Mouse (Mus musculus) ES-Bruce4 (cell line): ENCODE measurements at regions not wholly inside any gene's neighbourhood (a gene's known extent, or its start where the extent isn't known, plus 50 kb on each side); places are given as distances from the start of the nearest gene placed in this dataset.

Experiments used
- H3K27ac ChIP-seq: 2 replicates; pipeline ENCODE4 v1.5.1; 2012; ENCODE audit warnings: low read length, inconsistent platforms; ENCODE audit not compliant: insufficient read depth
- H3K27me3 ChIP-seq: 2 replicates; pipeline ENCODE4 v1.6.1; 2012; ENCODE audit warnings: mild to moderate bottlenecking, low read length, inconsistent platforms; ENCODE audit not compliant: control insufficient read depth, poor library complexity, insufficient read depth, severe bottlenecking
- H3K36me3 ChIP-seq: 2 replicates; pipeline ENCODE4 v1.6.1; 2012; ENCODE audit warnings: inconsistent platforms, mild to moderate bottlenecking, low read length, moderate library complexity; ENCODE audit not compliant: control insufficient read depth, poor library complexity, insufficient read depth, severe bottlenecking
- H3K4me1 ChIP-seq: one replicate; pipeline ENCODE4 v1.8.1; 2011; ENCODE audit warnings: low read length; ENCODE audit not compliant: control insufficient read depth, insufficient read depth
- H3K4me3 ChIP-seq: 2 replicates; pipeline ENCODE4 v1.5.1; 2011; ENCODE audit warnings: low read depth, mild to moderate bottlenecking, low read length
- H3K9ac ChIP-seq: 2 replicates; pipeline ENCODE4 v1.6.1; 2012; ENCODE audit warnings: low read depth, mild to moderate bottlenecking, inconsistent platforms; ENCODE audit not compliant: poor library complexity, severe bottlenecking
- H3K9me3 ChIP-seq: replicated peaks from 2 replicates; pipeline ENCODE4 v1.6.1; 2012; ENCODE audit warnings: mild to moderate bottlenecking, low read length, inconsistent platforms; ENCODE audit not compliant: control insufficient read depth, poor library complexity, insufficient read depth, severe bottlenecking
- CTCF ChIP-seq: IDR thresholded peaks from one replicate; pipeline ENCODE4 v1.8.1; 2011; ENCODE audit warnings: low read depth, low read length
- EP300 ChIP-seq: IDR thresholded peaks from 2 replicates; pipeline ENCODE4 v1.6.1; 2011; ENCODE audit warnings: low read depth, low read length; ENCODE audit not compliant: insufficient read depth
- POLR2A ChIP-seq: IDR thresholded peaks from one replicate; pipeline ENCODE4 v1.8.1; 2011; ENCODE audit warnings: low read length; ENCODE audit not compliant: insufficient read depth

GRCm38 (mm10) chr13:44121241-44121671 is 336.7 kb downstream of the Cd83 start:
- Histone ChIP-seq H3K27me3 (no peaks in the 10 kb centered on the region), H3K9me3 (no peaks in the 10 kb centered on the region), H3K36me3 (no peaks in the 10 kb centered on the region), H3K27ac (no peak overlapping the region), H3K4me3 (no peak overlapping the region), H3K9ac (0 out of 2 replicates have a peak overlapping the region, but pooled peaks have one; percentile 2), H3K4me1 (peaks cover 7% of the 10 kb centered on the region)
- TF ChIP-seq EP300 (no peak), CTCF (no peak), POLR2A (no peak)

GRCm38 (mm10) chr13:44121932-44122331 is 337.4 kb downstream of the Cd83 start:
- TF ChIP-seq POLR2A (no peak), EP300 (0 out of 2 replicates have a peak, but pooled peaks have one; percentile 53)
- Histone ChIP-seq H3K4me3 (no peak overlapping the region), H3K36me3 (no peaks in the 10 kb centered on the region), H3K9ac (0 out of 2 replicates have a peak overlapping the region, but pooled peaks have one; percentile 2), H3K27me3 (no peaks in the 10 kb centered on the region), H3K27ac (no peak overlapping the region), H3K4me1 (peaks cover 7% of the 10 kb centered on the region), H3K9me3 (no peaks in the 10 kb centered on the region)

- H3K27me3 ChIP-seq: no peaks in the 10 kb centered on the region
- H3K9me3 ChIP-seq: no peaks in the 10 kb centered on the region; the same call in 1 of the 2 replicates
- peaks cover 7% of the 10 kb centered on the region for H3K4me1 ChIP-seq
- H3K27ac ChIP-seq: no peak overlapping the region
- no peaks in the 10 kb centered on the region for H3K36me3 ChIP-seq
- no peak overlapping the region for H3K4me3 ChIP-seq
- no peak for TF ChIP-seq POLR2A
- TF ChIP-seq EP300: peak; percentile 93
- no peak overlapping the region for H3K9ac ChIP-seq
Measured at GRCm38 (mm10) chr13:44126198-44126597, 341.6 kb downstream of the Cd83 start.

GRCm38 (mm10) chr13:44128506-44129274 is 344.1 kb downstream of the Cd83 start:
- Histone ChIP-seq H3K9ac (no peak overlapping the region), H3K4me1 (peaks cover 1% of the 10 kb centered on the region), H3K27ac (no peak overlapping the region), H3K4me3 (no peak overlapping the region), H3K9me3 (no peaks in the 10 kb centered on the region; the same call in 1 of the 2 replicates), H3K36me3 (no peaks in the 10 kb centered on the region), H3K27me3 (no peaks in the 10 kb centered on the region)
- TF ChIP-seq EP300 (no peak), POLR2A (no peak), CTCF (no peak)

GRCm38 (mm10) chr13:44131916-44132315 is 347.3 kb downstream of the Cd83 start:
- Histone ChIP-seq H3K27me3 (no peaks in the 10 kb centered on the region), H3K9me3 (no peaks in the 10 kb centered on the region; the same call in 1 of the 2 replicates), H3K27ac (no peak overlapping the region), H3K9ac (no peak overlapping the region), H3K4me1 (no peaks in the 10 kb centered on the region), H3K36me3 (no peaks in the 10 kb centered on the region), H3K4me3 (no peak overlapping the region)
- no peak for TF ChIP-seq EP300
- no peak for TF ChIP-seq CTCF
- no peak for TF ChIP-seq POLR2A

- Histone ChIP-seq H3K36me3 (no peaks in the 10 kb centered on the region), H3K27me3 (no peaks in the 10 kb centered on the region), H3K9ac (no peak overlapping the region), H3K9me3 (no peaks in the 10 kb centered on the region; the same call in 1 of the 2 replicates), H3K4me1 (no peaks in the 10 kb centered on the region), H3K27ac (no peak overlapping the region), H3K4me3 (no peak overlapping the region)
- TF ChIP-seq CTCF: no peak
- no peak for TF ChIP-seq EP300
- TF ChIP-seq POLR2A: no peak
Measured at GRCm38 (mm10) chr13:44132510-44132909, 347.9 kb downstream of the Cd83 start.
